Mouse (Mus musculus) liver, adult 2 months (tissue): Measurements from ENCODE around the gene Gm4305.
"Not testable (repeated sequence)": the region's sequence is repeated elsewhere in the genome, so short reads cannot be mapped to it uniquely, and the experiment has no call there.

Experiments
- CTCF ChIP-seq: fragments of 200-500 bp; IDR thresholded peaks from 2 replicates; pipeline ENCODE4 v1.5.1; 2011; ENCODE audit warnings: low read depth, low read length, control low read depth
- POLR2A ChIP-seq: fragments of 200-500 bp; IDR thresholded peaks from 2 replicates; pipeline ENCODE4 v1.6.1; 2011; ENCODE audit warnings: low read length, control low read depth; ENCODE audit not compliant: insufficient read depth; ENCODE audit errors: extremely low read depth

DNA sequence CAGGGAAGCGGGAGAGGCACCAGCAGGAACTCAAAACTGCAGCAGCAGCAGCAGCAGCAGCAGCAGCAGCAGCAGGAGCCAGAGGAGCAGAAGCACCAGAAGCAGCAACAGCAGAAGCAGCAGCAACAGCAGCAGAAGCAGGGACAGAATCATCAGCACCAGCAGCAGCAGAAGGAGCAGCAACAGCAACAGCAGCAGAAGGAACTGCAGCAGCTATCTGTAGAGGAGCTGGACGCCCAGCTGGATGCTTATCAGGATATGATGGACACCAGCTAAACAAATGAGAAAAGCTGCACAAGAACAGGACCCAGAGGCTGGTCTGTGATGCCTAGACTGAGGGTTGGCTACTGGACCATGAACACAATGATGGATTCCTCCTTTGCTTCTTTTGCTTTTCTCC, 5.9 kb downstream of the Gm4305 start:
- TF ChIP-seq CTCF, POLR2A: not testable (repeated sequence)
